Mouse (Mus musculus): ENCODE data around the gene Rorb. TPM values are rescaled to one million over a fixed set of nuclear protein-coding genes. Genes with fewer than 3 reads are reported as not detected.
A peak's percentile ranks its signal among the peaks of the same experiment; 100 is the strongest.

The Rorb gene
- total and polyA plus RNA-seq, 2 experiments from 2014 or later = 14.0 to 17.7 TPM

- no peaks in the 10 kb centered on the region for H3K27me3 ChIP-seq (ENCODE audit: insufficient read depth, low read length)
- H3K9ac ChIP-seq (replicated peaks; ENCODE audit: low read length, poor library complexity, severe bottlenecking) = no peak overlapping the region
- H3K27ac ChIP-seq (ENCODE audit: low read depth, low read length) = no peak overlapping the region
- 69% methylated on average over 8 of the region's 8 CpGs for WGBS
- DNase-seq (ENCODE audit: low spot score) = no peak
- no peaks in the 10 kb centered on the region for H3K4me1 ChIP-seq (ENCODE audit: insufficient read depth, low read length)
- no peaks in the 10 kb centered on the region for H3K36me3 ChIP-seq (ENCODE audit: insufficient read depth, low read length)
- no peaks in the 10 kb centered on the region for H3K9me3 ChIP-seq (ENCODE audit: low read length)
- TF ChIP-seq CTCF (IDR thresholded peaks at IDR 0.05) = no peak
- H3K4me3 ChIP-seq (ENCODE audit: low read depth, low read length) = no peak overlapping the region
- H3K4me2 ChIP-seq (ENCODE audit: low read depth, low read length, poor library complexity, severe bottlenecking) = no peak overlapping the region
- no peak for ATAC-seq (ENCODE audit: low FRiP score)
These were observed 112.0 kb downstream of the Rorb start for GRCm38 (mm10) chr19:18998966-18999365.

- no peak for ATAC-seq (ENCODE audit: low FRiP score)
- TF ChIP-seq CTCF (IDR thresholded peaks at IDR 0.05) = no peak
- H3K36me3 ChIP-seq (ENCODE audit: insufficient read depth, low read length) = no peaks in the 10 kb centered on the region
- H3K27me3 ChIP-seq (ENCODE audit: insufficient read depth, low read length) = no peaks in the 10 kb centered on the region
- no peak for DNase-seq (ENCODE audit: low spot score)
- 72% methylated on average over 1 of the region's 1 CpGs for WGBS
- no peak overlapping the region for H3K9ac ChIP-seq (replicated peaks; ENCODE audit: low read length, poor library complexity, severe bottlenecking)
- H3K4me2 ChIP-seq (ENCODE audit: low read depth, low read length, poor library complexity, severe bottlenecking) = no peak overlapping the region
- no peaks in the 10 kb centered on the region for H3K4me1 ChIP-seq (ENCODE audit: insufficient read depth, low read length)
- H3K9me3 ChIP-seq (ENCODE audit: low read length) = no peaks in the 10 kb centered on the region
- no peak overlapping the region for H3K27ac ChIP-seq (ENCODE audit: low read depth, low read length)
- no peak overlapping the region for H3K4me3 ChIP-seq (ENCODE audit: low read depth, low read length)
These were observed 113.3 kb downstream of the Rorb start for GRCm38 (mm10) chr19:18997711-18998110.

GRCm38 (mm10) chr19:18979996-18980395 lies 131.0 kb downstream of the Rorb start:
- Histone ChIP-seq H3K9me3 (ENCODE audit: low read length) (no peaks in the 10 kb centered on the region), H3K4me2 (ENCODE audit: low read depth, low read length, poor library complexity, severe bottlenecking) (no peak overlapping the region), H3K27me3 (ENCODE audit: insufficient read depth, low read length) (no peaks in the 10 kb centered on the region), H3K27ac (ENCODE audit: low read depth, low read length) (no peak overlapping the region), H3K36me3 (ENCODE audit: insufficient read depth, low read length) (no peaks in the 10 kb centered on the region), H3K4me3 (ENCODE audit: low read depth, low read length) (no peak overlapping the region), H3K4me1 (ENCODE audit: insufficient read depth, low read length) (no peaks in the 10 kb centered on the region), H3K9ac (replicated peaks; ENCODE audit: low read length, poor library complexity, severe bottlenecking) (no peak overlapping the region)
- DNase-seq (ENCODE audit: low spot score) (no peak), ATAC-seq (ENCODE audit: low FRiP score) (no peak)
- 83% methylated on average over 5 of the region's 5 CpGs for WGBS
- no peak for TF ChIP-seq CTCF (IDR thresholded peaks at IDR 0.05)

- Histone ChIP-seq H3K4me1 (ENCODE audit: insufficient read depth, low read length) (no peaks in the 10 kb centered on the region), H3K27ac (ENCODE audit: low read depth, low read length) (no peak overlapping the region), H3K9me3 (ENCODE audit: low read length) (no peaks in the 10 kb centered on the region), H3K4me2 (ENCODE audit: low read depth, low read length, poor library complexity, severe bottlenecking) (no peak overlapping the region), H3K27me3 (ENCODE audit: insufficient read depth, low read length) (no peaks in the 10 kb centered on the region), H3K4me3 (ENCODE audit: low read depth, low read length) (no peak overlapping the region), H3K36me3 (ENCODE audit: insufficient read depth, low read length) (no peaks in the 10 kb centered on the region), H3K9ac (replicated peaks; ENCODE audit: low read length, poor library complexity, severe bottlenecking) (no peak overlapping the region)
- DNase-seq (ENCODE audit: low spot score) (peak; percentile 89), ATAC-seq (ENCODE audit: low FRiP score) (peak; percentile 66)
- 59% methylated on average over 5 of the region's 5 CpGs for WGBS
- peak; percentile 92 for TF ChIP-seq CTCF (IDR thresholded peaks at IDR 0.05)
These were observed 136.0 kb downstream of the Rorb start for GRCm38 (mm10) chr19:18974796-18975660.

- TF ChIP-seq CTCF (IDR thresholded peaks at IDR 0.05) = no peak
- no peak; the same call in 1 of the 2 replicates for ATAC-seq (ENCODE audit: low FRiP score)
- DNase-seq (ENCODE audit: low spot score) = peak; percentile 50
These were observed 141.6 kb downstream of the Rorb start for GRCm38 (mm10) chr19:18969386-18969785.

GRCm38 (mm10) chr19:18967307-18967706 lies 143.7 kb downstream of the Rorb start:
- Histone ChIP-seq H3K4me2 (ENCODE audit: low read depth, low read length, poor library complexity, severe bottlenecking) (no peak overlapping the region), H3K4me3 (ENCODE audit: low read depth, low read length) (no peak overlapping the region), H3K9ac (replicated peaks; ENCODE audit: low read length, poor library complexity, severe bottlenecking) (no peak overlapping the region), H3K36me3 (ENCODE audit: insufficient read depth, low read length) (no peaks in the 10 kb centered on the region), H3K27ac (ENCODE audit: low read depth, low read length) (no peak overlapping the region), H3K27me3 (ENCODE audit: insufficient read depth, low read length) (no peaks in the 10 kb centered on the region), H3K9me3 (ENCODE audit: low read length) (no peaks in the 10 kb centered on the region), H3K4me1 (ENCODE audit: insufficient read depth, low read length) (0 out of 2 replicates have a peak, but pooled peaks cover 2% of the 10 kb centered on the region)
- no peak for DNase-seq (ENCODE audit: low spot score)
- TF ChIP-seq CTCF (IDR thresholded peaks at IDR 0.05) = no peak
- 78% methylated on average over 4 of the region's 4 CpGs for WGBS
- no peak for ATAC-seq (ENCODE audit: low FRiP score)

More at GRCm38 (mm10) chr19:18969386-18969785, 141.6 kb downstream of the Rorb start:
- Histone ChIP-seq H3K36me3 (ENCODE audit: insufficient read depth, low read length) (no peaks in the 10 kb centered on the region), H3K4me3 (ENCODE audit: low read depth, low read length) (no peak overlapping the region), H3K9ac (replicated peaks; ENCODE audit: low read length, poor library complexity, severe bottlenecking) (no peak overlapping the region), H3K4me2 (ENCODE audit: low read depth, low read length, poor library complexity, severe bottlenecking) (no peak overlapping the region), H3K9me3 (ENCODE audit: low read length) (no peaks in the 10 kb centered on the region), H3K27ac (ENCODE audit: low read depth, low read length) (no peak overlapping the region), H3K27me3 (ENCODE audit: insufficient read depth, low read length) (no peaks in the 10 kb centered on the region), H3K4me1 (ENCODE audit: insufficient read depth, low read length) (0 out of 2 replicates have a peak, but pooled peaks cover 2% of the 10 kb centered on the region)
- 18% methylated on average over 8 of the region's 8 CpGs for WGBS
